Mouse (Mus musculus) skeletal muscle tissue, adult 2 months (tissue): Measurements from ENCODE around the gene Stard3.
"Not testable (repeated sequence)": the region's sequence is repeated elsewhere in the genome, so short reads cannot be mapped to it uniquely, and the experiment has no call there.

ENCODE experiments used
- DNase-seq: peaks from one replicate; pipeline ENCODE4 v3.0.0-alpha.2; 2012; ENCODE audit warnings: low read depth, low spot score

The Stard3 gene

GRCm38 (mm10) chr11:98372406-98372805 lies 14.2 kb downstream of the Stard3 start:
- DNase-seq = peak; percentile 67

- no peak for DNase-seq
Measured at GRCm38 (mm10) chr11:98373244-98373643, 15.1 kb downstream of the Stard3 start.

GRCm38 (mm10) chr11:98374266-98374665 lies 16.1 kb downstream of the Stard3 start:
- peak; percentile 72 for DNase-seq

- no peak for DNase-seq
Measured at GRCm38 (mm10) chr11:98376756-98377155, 18.6 kb downstream of the Stard3 start.

GRCm38 (mm10) chr11:98377787-98378186 lies 19.6 kb downstream of the Stard3 start:
- peak; percentile 94 for DNase-seq

GRCm38 (mm10) chr11:98379379-98379778 lies 21.2 kb downstream of the Stard3 start:
- no peak for DNase-seq

GRCm38 (mm10) chr11:98380106-98380505 lies 21.9 kb downstream of the Stard3 start:
- peak; percentile 59 for DNase-seq

- no peak for DNase-seq
Measured at GRCm38 (mm10) chr11:98381651-98382050, 23.5 kb downstream of the Stard3 start.

GRCm38 (mm10) chr11:98382405-98382804 lies 24.2 kb downstream of the Stard3 start:
- not testable (repeated sequence) for DNase-seq

GRCm38 (mm10) chr11:98383261-98384030 lies 25.3 kb downstream of the Stard3 start, which contains the start of gene Tcap:
Gene Tcap (plus strand): TSS chr11:98383811.
- DNase-seq = peak; percentile 97

- no peak for DNase-seq
Measured at GRCm38 (mm10) chr11:98384216-98384615, 26.0 kb downstream of the Stard3 start.

GRCm38 (mm10) chr11:98384721-98385637 lies 26.8 kb downstream of the Stard3 start:
- peak; percentile 93 for DNase-seq

- DNase-seq = peak; percentile 78
Measured at GRCm38 (mm10) chr11:98385638-98386585, 27.7 kb downstream of the Stard3 start, which contains the start of gene Pnmt. Gene Pnmt (plus strand): TSS chr11:98386450.

GRCm38 (mm10) chr11:98386596-98386995 lies 28.4 kb downstream of the Stard3 start:
- DNase-seq = peak; percentile 57

- peak; percentile 67 for DNase-seq
Measured at GRCm38 (mm10) chr11:98387056-98387577, 28.9 kb downstream of the Stard3 start.

- DNase-seq = peak; percentile 65
Measured at GRCm38 (mm10) chr11:98388282-98388681, 30.1 kb downstream of the Stard3 start.

- no peak for DNase-seq
Measured at GRCm38 (mm10) chr11:98389221-98389780, 31.1 kb downstream of the Stard3 start.

- no peak for DNase-seq
Measured at GRCm38 (mm10) chr11:98390141-98390540, 32.0 kb downstream of the Stard3 start.

- DNase-seq = no peak
Measured at GRCm38 (mm10) chr11:98392034-98392433, 33.9 kb downstream of the Stard3 start.

- DNase-seq = no peak
Measured at GRCm38 (mm10) chr11:98392645-98393044, 34.5 kb downstream of the Stard3 start.

GRCm38 (mm10) chr11:98393317-98393716 lies 35.1 kb downstream of the Stard3 start:
- DNase-seq = no peak
